Mouse (Mus musculus) cerebellum, postnatal 4 days (tissue): Measurements from ENCODE around the gene Smok3b.

Experiments used
- DNase-seq, 2 experiments: peaks; one replicate each; pipeline ENCODE4 v3.0.0; 2022; ENCODE audit warnings: low spot score in 2 of 2, mixed read lengths in 1 of 2

Smok3b gene

GRCm38 (mm10) chr5:138085421-138085911, 64.2 kb downstream of the Smok3b start:
- peak; percentile 12 to 25 for DNase-seq

DNA sequence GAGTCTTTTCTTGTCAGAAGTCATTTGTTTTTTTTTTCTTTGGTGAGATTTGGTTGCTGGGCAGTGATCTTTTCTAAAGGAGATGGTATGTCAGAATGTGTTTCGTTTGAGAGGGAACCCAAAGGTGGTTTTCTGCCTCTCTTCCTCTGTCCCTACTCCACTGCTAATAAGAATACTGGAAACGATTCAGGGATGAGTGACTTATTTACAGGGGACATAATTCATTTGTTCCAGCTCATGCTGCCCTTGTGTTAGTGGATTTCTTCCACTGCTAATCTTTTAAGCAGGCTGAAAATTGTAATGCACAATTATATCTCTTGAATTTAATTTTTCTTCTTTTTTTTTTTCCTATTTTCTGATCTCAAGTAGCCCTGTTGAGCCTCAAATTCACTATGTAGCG, 65.6 kb downstream of the Smok3b start:
- no peak for DNase-seq

- DNase-seq: no peak
Measured at GRCm38 (mm10) chr5:138088366-138088765, 67.1 kb downstream of the Smok3b start.

DNA sequence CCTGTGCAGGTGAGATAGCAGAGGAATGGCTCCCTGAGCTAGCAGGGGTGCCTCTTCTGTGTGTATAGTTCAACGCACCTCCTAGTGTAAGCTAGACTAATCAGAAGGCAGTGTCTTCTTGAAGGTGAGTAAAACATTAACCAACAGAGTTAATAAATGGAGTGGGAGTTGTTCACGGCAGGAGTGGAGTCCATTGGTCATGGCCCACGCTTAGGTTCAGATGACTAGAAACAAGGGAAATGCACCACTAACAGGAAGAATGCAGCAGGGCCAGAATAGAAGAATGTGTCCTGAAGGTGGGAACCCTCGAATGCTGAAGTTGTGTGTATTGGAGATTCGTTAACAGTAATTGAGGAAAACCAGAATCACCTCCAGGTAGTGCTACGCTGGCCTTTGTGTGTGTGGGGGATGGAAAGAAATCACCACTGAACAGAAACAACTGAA, 67.9 kb downstream of the Smok3b start:
- DNase-seq: no peak

DNA sequence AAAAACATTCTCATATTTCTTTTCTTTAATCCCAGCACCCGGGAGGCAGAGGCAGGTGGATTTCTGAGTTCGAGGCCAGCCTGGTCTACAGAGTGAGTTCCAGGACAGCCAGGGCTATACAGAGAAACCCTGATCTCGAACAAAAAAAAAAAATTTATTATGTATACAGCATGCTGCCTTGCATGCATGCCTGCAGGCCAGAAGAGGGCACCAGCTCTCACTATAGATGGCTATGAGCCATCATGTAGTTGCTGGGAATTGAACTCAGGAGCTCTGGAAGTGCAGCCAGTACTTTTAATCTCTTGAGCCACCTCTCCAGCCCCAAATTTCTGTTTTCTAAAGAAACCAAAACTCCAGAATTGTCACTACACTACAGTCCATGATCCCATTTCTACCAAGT, 69.0 kb downstream of the Smok3b start:
- DNase-seq: no peak

DNA sequence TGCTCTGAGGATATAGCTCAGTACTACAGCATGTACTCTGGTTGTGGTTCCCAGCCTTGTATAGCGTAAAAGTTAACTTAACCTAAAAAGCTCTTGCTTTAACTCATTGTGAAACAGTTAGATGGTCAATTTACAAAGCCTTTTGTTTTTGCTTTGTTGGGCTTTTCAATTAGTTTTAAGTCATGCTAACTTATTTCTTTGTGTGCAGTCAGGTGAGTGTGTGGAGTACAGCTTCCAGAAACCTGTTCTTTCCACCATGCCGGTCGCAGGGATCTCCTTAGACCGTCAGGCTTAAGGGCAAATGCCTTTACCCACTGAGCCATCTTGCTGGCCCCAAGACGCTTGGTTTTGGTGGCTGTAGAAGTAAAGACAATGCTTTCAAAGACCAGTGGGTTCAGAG, 69.5 kb downstream of the Smok3b start:
- no peak for DNase-seq

GRCm38 (mm10) chr5:138092771-138093170, 71.5 kb downstream of the Smok3b start:
- no peak for DNase-seq

DNA sequence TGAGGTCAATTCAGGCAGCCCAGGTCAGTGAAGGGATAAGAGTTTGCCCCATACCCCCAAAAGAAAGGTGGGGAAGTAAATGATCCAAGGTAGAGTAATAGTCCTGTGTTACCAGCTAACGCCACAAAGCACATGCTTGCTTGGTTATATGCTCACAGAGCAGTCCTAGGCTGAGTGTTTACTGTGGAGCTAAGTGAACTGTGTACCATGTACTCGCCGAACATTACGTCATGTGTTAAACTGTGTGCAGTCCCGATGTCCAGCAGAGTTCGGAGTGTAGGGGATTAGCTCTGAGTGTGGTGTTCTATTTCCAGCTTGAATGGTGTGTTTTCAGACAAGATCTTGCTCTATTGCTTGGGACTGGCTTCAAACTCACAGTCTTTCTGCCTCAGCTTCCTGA, 73.2 kb downstream of the Smok3b start:
- no peak for DNase-seq
